Mouse (Mus musculus): ENCODE measurements around the gene Phf20.
"Not testable (repeated sequence)": the region's sequence is repeated elsewhere in the genome, so short reads cannot be mapped to it uniquely, and the experiment has no call there.

Gene Phf20

GRCm38 (mm10) chr2:156196302-156197128 is at the start of gene Phf20:
TSS of gene Phf20 (plus strand) at chr2:156196466.
- DNase-seq (ENCODE audit: low spot score in 2 of 2) = peak; percentile 99 to 100

GRCm38 (mm10) chr2:156147316-156147915 is 48.9 kb upstream of the Phf20 start:
- no peak for DNase-seq (ENCODE audit: low spot score in 2 of 2)

GRCm38 (mm10) chr2:156151538-156151937 is 44.7 kb upstream of the Phf20 start:
- no peak for DNase-seq (ENCODE audit: low spot score in 2 of 2)

GRCm38 (mm10) chr2:156165478-156165877 is 30.8 kb upstream of the Phf20 start:
- no peak for DNase-seq (ENCODE audit: low spot score in 2 of 2)

GRCm38 (mm10) chr2:156166557-156166956 is 29.7 kb upstream of the Phf20 start:
- no peak for DNase-seq (ENCODE audit: low spot score in 2 of 2)

GRCm38 (mm10) chr2:156177079-156177478 is 19.2 kb upstream of the Phf20 start:
- DNase-seq (ENCODE audit: low spot score in 2 of 2) = no peak

GRCm38 (mm10) chr2:156177651-156178050 is 18.6 kb upstream of the Phf20 start:
- no peak for DNase-seq (ENCODE audit: low spot score in 2 of 2)

GRCm38 (mm10) chr2:156179046-156179795 is 17.0 kb upstream of the Phf20 start:
- DNase-seq (ENCODE audit: low spot score in 2 of 2) = peak; percentile 83 to 92

- DNase-seq (ENCODE audit: low spot score in 2 of 2) = no peak
These were observed 16.5 kb upstream of the Phf20 start for GRCm38 (mm10) chr2:156179796-156180093.

- peak; percentile 100 for DNase-seq (ENCODE audit: low spot score in 2 of 2)
These were observed 16.0 kb upstream of the Phf20 start, which contains the start of gene Rbm39 for GRCm38 (mm10) chr2:156180094-156180821. TSS of gene Rbm39 (minus strand) at chr2:156180238.

GRCm38 (mm10) chr2:156180824-156181590 is 15.3 kb upstream of the Phf20 start:
- DNase-seq (ENCODE audit: low spot score in 2 of 2) = no peak

- no peak for DNase-seq (ENCODE audit: low spot score in 2 of 2)
These were observed 14.7 kb upstream of the Phf20 start for GRCm38 (mm10) chr2:156181592-156181991.

GRCm38 (mm10) chr2:156189241-156189640 is 7.0 kb upstream of the Phf20 start:
- DNase-seq (ENCODE audit: low spot score in 2 of 2) = not testable (repeated sequence)

- DNase-seq (ENCODE audit: low spot score in 2 of 2) = peak; percentile 44 to 76
These were observed 6.0 kb upstream of the Phf20 start for GRCm38 (mm10) chr2:156190004-156190896.

- no peak for DNase-seq (ENCODE audit: low spot score in 2 of 2)
These were observed 4.7 kb upstream of the Phf20 start for GRCm38 (mm10) chr2:156191540-156191939.

GRCm38 (mm10) chr2:156192068-156192467 is 4.2 kb upstream of the Phf20 start:
- DNase-seq (ENCODE audit: low spot score in 2 of 2) = no peak

- DNase-seq (ENCODE audit: low spot score in 2 of 2) = no peak
These were observed 3.0 kb upstream of the Phf20 start for GRCm38 (mm10) chr2:156193066-156193862.

- DNase-seq (ENCODE audit: low spot score in 2 of 2) = no peak
These were observed 1.7 kb upstream of the Phf20 start for GRCm38 (mm10) chr2:156194571-156194970.
